Mouse (Mus musculus) ES-E14 (cell line): ENCODE results near the gene Impdh2. TPM values are rescaled to one million over a fixed set of nuclear protein-coding genes. Genes with fewer than 3 reads are reported as not detected.

Source experiments
- DNase-seq: peaks from one replicate; pipeline ENCODE4 v3.0.0-alpha.2; 2013; ENCODE audit warnings: low read depth, low spot score
- H3K27ac ChIP-seq: 2 replicates; pipeline ENCODE4 v1.5.1; 2012; ENCODE audit warnings: low read depth, mild to moderate bottlenecking, low read length, moderate library complexity, mixed read lengths; ENCODE audit not compliant: poor library complexity, insufficient read depth, severe bottlenecking
- H3K36me3 ChIP-seq: 2 replicates; pipeline ENCODE4 v1.6.1; 2012; ENCODE audit warnings: mild to moderate bottlenecking, low read length, moderate library complexity, mixed read lengths; ENCODE audit not compliant: control insufficient read depth, poor library complexity, insufficient read depth, severe bottlenecking
- H3K4me1 ChIP-seq, 2 experiments: fragments of 150-350 bp in 1 of 2; sonication (generic) in 1 of 2; 2 replicates each; pipeline ENCODE4 v1.6.1; 2012; ENCODE audit warnings: low read length in 2 of 2, mild to moderate bottlenecking in 1 of 2, mixed read lengths in 1 of 2; ENCODE audit not compliant: control insufficient read depth in 2 of 2, insufficient read depth in 2 of 2, poor library complexity in 1 of 2
- H3K4me3 ChIP-seq, 2 experiments: fragments of 150-350 bp in 1 of 2; sonication (generic) in 1 of 2; 2 replicates each; pipeline ENCODE4 v1.5.1; 2012; ENCODE audit warnings: low read length in 2 of 2, low read depth in 1 of 2, mild to moderate bottlenecking in 1 of 2, mixed read lengths in 1 of 2; ENCODE audit not compliant: insufficient read depth in 1 of 2, poor library complexity in 1 of 2, severe bottlenecking in 1 of 2
- H3K9ac ChIP-seq: 2 replicates; pipeline ENCODE4 v1.6.1; 2012; ENCODE audit warnings: low read depth, mild to moderate bottlenecking, low read length, mixed read lengths; ENCODE audit not compliant: poor library complexity, insufficient read depth, severe bottlenecking
- H3K9me3 ChIP-seq: fragments of 150-350 bp; sonication (generic); 2 replicates; pipeline ENCODE4 v1.6.1; 2012; ENCODE audit warnings: low read depth, mild to moderate bottlenecking, low read length; ENCODE audit not compliant: control insufficient read depth, insufficient read depth
- CHD2 ChIP-seq: IDR thresholded peaks from 2 replicates; pipeline ENCODE4 v1.6.1; 2014; ENCODE audit warnings: mild to moderate bottlenecking, low read depth, low read length, inconsistent platforms
- HCFC1 ChIP-seq: IDR thresholded peaks from 2 replicates; pipeline ENCODE4 v1.6.1; 2012; ENCODE audit warnings: low read length, inconsistent platforms, borderline replicate concordance; ENCODE audit not compliant: insufficient read depth
- MAFK ChIP-seq: IDR thresholded peaks from 2 replicates; pipeline ENCODE4 v1.6.1; 2014; ENCODE audit warnings: mild to moderate bottlenecking, low read depth, low read length, inconsistent platforms; ENCODE audit not compliant: insufficient read depth
- ZC3H11A ChIP-seq: IDR thresholded peaks from 2 replicates; pipeline ENCODE4 v1.6.1; 2012; ENCODE audit warnings: low read depth, mild to moderate bottlenecking, inconsistent platforms, low read length, borderline replicate concordance
- ZNF384 ChIP-seq: IDR thresholded peaks from 2 replicates; pipeline ENCODE4 v1.6.1; 2012; ENCODE audit warnings: low read depth, low read length, inconsistent platforms
- in situ Hi-C, 2 experiments: fragments of 600-800 bp; cut with MboI; formaldehyde crosslinking; loops; one replicate each; pipeline ENCODE4 v1.15.1; 2025; ENCODE audit warnings: low sequenced_read_pairs in 2 of 2, inconsistent platforms in 1 of 2; ENCODE audit not compliant: unreplicated experiment in 2 of 2
- total RNA-seq: library from RNA; depleted of rRNA; stranded (reverse); fragments of 300-350 nt; gene quantifications from 2 replicates; pipeline ENCODE4 v1.2.3, GENCODE M21; 2012

Impdh2 gene
- total RNA-seq, 1 experiment: 404 TPM

GRCm38 (mm10) chr9:108587571-108588180 lies 27.6 kb downstream of the Impdh2 start:
- TF ChIP-seq CHD2 (no peak), ZNF384 (no peak), HCFC1 (no peak), ZC3H11A (no peak), MAFK (no peak)
- H3K9ac ChIP-seq: peak overlapping the region; percentile 22; the same call in 1 of the 2 replicates
- no peaks in the 10 kb centered on the region for H3K9me3 ChIP-seq
- peaks cover 8 to 25% of the 10 kb centered on the region in 2 experiments for H3K4me1 ChIP-seq
- H3K36me3 ChIP-seq: no peaks in the 10 kb centered on the region
- in situ Hi-C loops: no loop called here
- H3K4me3 ChIP-seq: peak overlapping the region in 1 of 2 experiments; percentile 1; a peak in 1 of 4 replicates
- H3K27ac ChIP-seq: peak overlapping the region; percentile 88
- DNase-seq: peak; percentile 89

- TF ChIP-seq CHD2 (no peak), HCFC1 (no peak), MAFK (no peak), ZNF384 (no peak), ZC3H11A (no peak)
- H3K4me1 ChIP-seq: peaks cover 8 to 25% of the 10 kb centered on the region in 2 experiments
- no peak overlapping the region for H3K4me3 ChIP-seq
Measured at GRCm38 (mm10) chr9:108589229-108589628, 29.1 kb downstream of the Impdh2 start.

GRCm38 (mm10) chr9:108591462-108591861 lies 31.4 kb downstream of the Impdh2 start:
- TF ChIP-seq ZNF384 (no peak), HCFC1 (no peak), MAFK (no peak), ZC3H11A (no peak), CHD2 (no peak)
- H3K36me3 ChIP-seq: no peaks in the 10 kb centered on the region
- in situ Hi-C loops: no loop called here
- H3K4me3 ChIP-seq: no peak overlapping the region
- peaks cover 5 to 23% of the 10 kb centered on the region in 2 experiments for H3K4me1 ChIP-seq
- H3K9me3 ChIP-seq: no peaks in the 10 kb centered on the region
- no peak overlapping the region for H3K27ac ChIP-seq
- H3K9ac ChIP-seq: no peak overlapping the region
- no peak for DNase-seq

More at GRCm38 (mm10) chr9:108589229-108589628, 29.1 kb downstream of the Impdh2 start:
- in situ Hi-C loops: no loop called here
- no peaks in the 10 kb centered on the region for H3K9me3 ChIP-seq
- H3K27ac ChIP-seq: no peak overlapping the region
- DNase-seq: no peak
- H3K36me3 ChIP-seq: no peaks in the 10 kb centered on the region
- H3K9ac ChIP-seq: no peak overlapping the region

- no peak for TF ChIP-seq HCFC1
- TF ChIP-seq ZNF384: no peak
- no peak for TF ChIP-seq CHD2
- Histone ChIP-seq H3K4me1 (peaks cover 0 to 6% of the 10 kb centered on the region in 2 experiments; a peak in 2 of 4 replicates), H3K4me3 (no peak overlapping the region), H3K36me3 (no peaks in the 10 kb centered on the region), H3K9me3 (no peaks in the 10 kb centered on the region), H3K27ac (no peak overlapping the region), H3K9ac (no peak overlapping the region)
- no peak for DNase-seq
- in situ Hi-C loops: no loop called here
Measured at GRCm38 (mm10) chr9:108594354-108594753, 34.3 kb downstream of the Impdh2 start.
